Mouse (Mus musculus) Patski (cell line): ENCODE measurements at regions not wholly inside any gene's neighbourhood (a gene's known extent, or its start where the extent isn't known, plus 50 kb on each side); places are given as distances from the start of the nearest gene placed in this dataset.

ENCODE experiments used
- ATAC-seq: fragments of 100-300 bp; one replicate; pipeline ENCODE4 v1.8.0; 2021
- CTCF ChIA-PET: fragments of 350-600 bp; sonication (Branson Sonifier 250); formaldehyde crosslinking; loops from one replicate; lab custom pipeline; 2022; ENCODE audit warnings: inconsistent platforms; lab: Charles Lee
- POLR2A ChIA-PET: fragments of 350-600 bp; sonication (Branson Sonifier 250); formaldehyde crosslinking; loops from one replicate; lab custom pipeline; 2022; ENCODE audit warnings: antibody characterized with exemption, inconsistent platforms; lab: Charles Lee
- DNase-seq: peaks from one replicate; pipeline ENCODE4 v3.0.0-alpha.2; 2011; ENCODE audit warnings: low read depth, low spot score
- H3K27me3 ChIP-seq: fragments of 371-371 bp; one replicate; pipeline ENCODE4 v1.5.1; 2021
- CTCF ChIP-seq: fragments of 100-300 bp; IDR thresholded peaks from one replicate; pipeline ENCODE4 v1.5.1; 2021
- in situ Hi-C: fragments of 300-500 bp; cut with MboI; formaldehyde crosslinking; loops from 3 replicates; pipeline ENCODE4 v1.11.1; 2018; ENCODE audit warnings: low pct_unique_long_range_greater_than_20kb, mixed read lengths

GRCm38 (mm10) chr2:143419791-143420190 lies 126.2 kb upstream of the Pcsk2 start:
- no peak for DNase-seq
- no peaks in the 10 kb centered on the region for H3K27me3 ChIP-seq
- no peak for TF ChIP-seq CTCF
- POLR2A ChIA-PET = no interaction called here
- in situ Hi-C loops = no loop called here
- no peak for ATAC-seq
- CTCF ChIA-PET = interaction anchor here (1.1 to 1.4 kb wide), 2 partner anchors 14 to 20 kb away, joined by 3 to 5 read pairs; no protein-coding TSS in a partner anchor

- no peak for TF ChIP-seq CTCF
- ChIA-PET CTCF (no interaction called here), POLR2A (no interaction called here)
- no peaks in the 10 kb centered on the region for H3K27me3 ChIP-seq
- DNase-seq (no peak), ATAC-seq (no peak)
- in situ Hi-C loops = no loop called here
Observed at GRCm38 (mm10) chr2:143450680-143451079, 95.3 kb upstream of the Pcsk2 start.

GRCm38 (mm10) chr2:143451256-143451655 lies 94.7 kb upstream of the Pcsk2 start:
- ChIA-PET CTCF (no interaction called here), POLR2A (no interaction called here)
- in situ Hi-C loops = no loop called here
- no peak for DNase-seq
- no peak for ATAC-seq
- no peaks in the 10 kb centered on the region for H3K27me3 ChIP-seq
- no peak for TF ChIP-seq CTCF

- ChIA-PET POLR2A (no interaction called here), CTCF (no interaction called here)
- TF ChIP-seq CTCF = no peak
- no peaks in the 10 kb centered on the region for H3K27me3 ChIP-seq
- no peak for DNase-seq
- no peak for ATAC-seq
- in situ Hi-C loops = no loop called here
Observed at GRCm38 (mm10) chr2:143451661-143452060, 94.3 kb upstream of the Pcsk2 start.

GRCm38 (mm10) chr2:143467936-143468335 lies 78.0 kb upstream of the Pcsk2 start:
- in situ Hi-C loops = no loop called here
- ATAC-seq = no peak
- ChIA-PET POLR2A (no interaction called here), CTCF (no interaction called here)
- TF ChIP-seq CTCF = no peak
- DNase-seq = no peak
- H3K27me3 ChIP-seq = no peaks in the 10 kb centered on the region

- H3K27me3 ChIP-seq = no peaks in the 10 kb centered on the region
Observed at GRCm38 (mm10) chr2:143471394-143471793, 74.6 kb upstream of the Pcsk2 start.

GRCm38 (mm10) chr2:143490830-143491229 lies 55.1 kb upstream of the Pcsk2 start:
- in situ Hi-C loops = no loop called here
- no peak for DNase-seq
- ATAC-seq = no peak
- ChIA-PET CTCF (no interaction called here), POLR2A (no interaction called here)
- no peaks in the 10 kb centered on the region for H3K27me3 ChIP-seq
- no peak for TF ChIP-seq CTCF

More at GRCm38 (mm10) chr2:143471394-143471793, 74.6 kb upstream of the Pcsk2 start:
- POLR2A ChIA-PET = no interaction called here
- CTCF ChIA-PET = no interaction called here
- no peak for DNase-seq
- no peak for ATAC-seq
- TF ChIP-seq CTCF = no peak
- in situ Hi-C loops = no loop called here
